Mouse (Mus musculus) heart, embryonic 13.5 days (tissue): ENCODE data around the gene Cacna1c. TPM values are rescaled to one million over a fixed set of nuclear protein-coding genes. Genes with fewer than 3 reads are reported as not detected.
A peak's percentile ranks its signal among the peaks of the same experiment; 100 is the strongest.

ENCODE experiments used
- ATAC-seq: fragments of 200-750 bp; cut with Nextera tagmentation; 2 replicates; pipeline ENCODE4 v1.8.0; 2017; ENCODE audit warnings: moderate TSS enrichment; ENCODE audit not compliant: insufficient number of reproducible peaks, low FRiP score, low TSS enrichment; ENCODE audit errors: extremely low read depth
- H3K27ac ChIP-seq: fragments of 300-500 bp; sonication (generic); replicated peaks from 2 replicates; pipeline ENCODE4 v1.5.1; 2015; ENCODE audit warnings: moderate library complexity, mild to moderate bottlenecking, inconsistent platforms
- H3K27me3 ChIP-seq: fragments of 300-500 bp; sonication (generic); replicated peaks from 2 replicates; pipeline ENCODE4 v1.6.1; 2015; ENCODE audit warnings: mild to moderate bottlenecking, inconsistent platforms
- H3K36me3 ChIP-seq: fragments of 300-500 bp; sonication (generic); 2 replicates; pipeline ENCODE4 v1.6.1; 2015; ENCODE audit warnings: mild to moderate bottlenecking, inconsistent platforms
- H3K4me1 ChIP-seq: fragments of 300-500 bp; sonication (generic); 2 replicates; pipeline ENCODE4 v1.6.1; 2015; ENCODE audit warnings: inconsistent platforms
- H3K4me2 ChIP-seq: fragments of 300-500 bp; sonication (generic); 2 replicates; pipeline ENCODE4 v1.6.1; 2015; ENCODE audit warnings: inconsistent platforms, mild to moderate bottlenecking, moderate library complexity
- H3K4me3 ChIP-seq: fragments of 300-500 bp; sonication (generic); 2 replicates; pipeline ENCODE4 v1.5.1; 2015; ENCODE audit warnings: moderate library complexity, mild to moderate bottlenecking, inconsistent platforms
- H3K9ac ChIP-seq: fragments of 300-500 bp; sonication (generic); 2 replicates; pipeline ENCODE4 v1.6.1; 2015; ENCODE audit warnings: inconsistent platforms, mild to moderate bottlenecking, moderate library complexity
- H3K9me3 ChIP-seq: fragments of 300-500 bp; sonication (generic); 2 replicates; pipeline ENCODE4 v1.6.1; 2016; ENCODE audit warnings: inconsistent platforms
- WGBS: fragments of 180-500 bp; shearing (Covaris S2); methylation state at CpG from one replicate; pipeline ENCODE4 v1.1.7; 2015; ENCODE audit warnings: mixed read lengths; 5-methylcytosine and 5-hydroxymethylcytosine counted together
- polyA plus RNA-seq: library from polyadenylated mRNA; unstranded; fragments of >200 nt; fragmentation: Nextera tagmentation; extraction: Ambion mirVana; gene quantifications from 2 replicates; pipeline ENCODE4 v1.2.1, GENCODE M21; 2015

Gene Cacna1c
- polyA plus RNA-seq, 1 experiment from 2014 or later, result 41.8 TPM

DNA sequence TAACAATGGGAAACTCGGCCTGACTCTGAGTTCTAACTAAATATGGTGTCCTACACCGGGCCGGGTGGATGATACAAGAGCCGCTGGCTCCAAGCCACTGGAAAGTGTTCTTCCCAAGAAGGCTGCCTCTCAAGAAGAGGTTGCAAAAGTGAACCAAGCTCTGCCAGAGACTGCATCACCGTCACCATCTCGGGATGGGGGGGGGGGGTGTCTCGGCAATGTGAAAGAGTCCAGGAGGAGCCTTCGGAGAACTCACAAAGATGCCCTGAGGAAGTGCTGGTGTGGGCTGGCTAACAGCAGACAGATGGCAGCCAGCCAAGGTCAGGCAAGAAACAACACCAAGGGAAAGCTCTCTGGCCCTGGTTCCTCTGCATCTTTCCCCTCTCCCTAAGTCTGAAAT is 107.0 kb downstream of the Cacna1c start:
- 41% methylated on average over 8 of the region's 8 CpGs for WGBS
- H3K27me3 ChIP-seq, result no peaks in the 10 kb centered on the region
- no peaks in the 10 kb centered on the region for H3K9me3 ChIP-seq
- no peaks in the 10 kb centered on the region for H3K36me3 ChIP-seq
- H3K4me1 ChIP-seq, result peaks cover 72% of the 10 kb centered on the region
- H3K27ac ChIP-seq, result peak overlapping the region; percentile 80
- peak overlapping the region; percentile 39 for H3K4me2 ChIP-seq
- no peak overlapping the region for H3K4me3 ChIP-seq
- no peak for ATAC-seq
- peak overlapping the region; percentile 44 for H3K9ac ChIP-seq

- no peaks in the 10 kb centered on the region for H3K9me3 ChIP-seq
- H3K4me3 ChIP-seq, result no peak overlapping the region
- no peaks in the 10 kb centered on the region for H3K27me3 ChIP-seq
- H3K4me1 ChIP-seq, result peaks cover 77% of the 10 kb centered on the region
- H3K36me3 ChIP-seq, result no peaks in the 10 kb centered on the region
- no peak for ATAC-seq
- H3K9ac ChIP-seq, result peak overlapping the region; percentile 44
- 36% methylated on average over 8 of the region's 8 CpGs for WGBS
- peak overlapping the region; percentile 39 for H3K4me2 ChIP-seq
- H3K27ac ChIP-seq, result peak overlapping the region; percentile 80
Measured at GRCm38 (mm10) chr6:119088381-119088780, 107.8 kb downstream of the Cacna1c start.

GRCm38 (mm10) chr6:119087919-119088318 is 108.3 kb downstream of the Cacna1c start:
- WGBS, result 74% methylated on average over 8 of the region's 8 CpGs
- no peak overlapping the region for H3K4me3 ChIP-seq
- H3K4me1 ChIP-seq, result peaks cover 82% of the 10 kb centered on the region
- H3K9ac ChIP-seq, result peak overlapping the region; percentile 44
- H3K27me3 ChIP-seq, result no peaks in the 10 kb centered on the region
- H3K4me2 ChIP-seq, result no peak overlapping the region; the same call in 1 of the 2 replicates
- no peaks in the 10 kb centered on the region for H3K9me3 ChIP-seq
- H3K27ac ChIP-seq, result peak overlapping the region; percentile 80
- no peak for ATAC-seq
- H3K36me3 ChIP-seq, result no peaks in the 10 kb centered on the region

GRCm38 (mm10) chr6:119085789-119086188 is 110.4 kb downstream of the Cacna1c start:
- H3K4me1 ChIP-seq, result peaks cover 89% of the 10 kb centered on the region
- no peak overlapping the region for H3K4me3 ChIP-seq
- H3K36me3 ChIP-seq, result no peaks in the 10 kb centered on the region
- no peaks in the 10 kb centered on the region for H3K9me3 ChIP-seq
- peak overlapping the region; percentile 29 for H3K4me2 ChIP-seq
- 0 out of 2 replicates have a peak overlapping the region, but pooled peaks have one; percentile 8 for H3K9ac ChIP-seq
- H3K27me3 ChIP-seq, result no peaks in the 10 kb centered on the region
- ATAC-seq, result no peak
- 24% methylated on average over 3 of the region's 3 CpGs for WGBS
- peak overlapping the region; percentile 76 for H3K27ac ChIP-seq

- Histone ChIP-seq H3K9me3 (no peaks in the 10 kb centered on the region), H3K4me1 (peaks cover 86% of the 10 kb centered on the region), H3K4me3 (no peak overlapping the region), H3K27ac (peak overlapping the region; percentile 76), H3K36me3 (no peaks in the 10 kb centered on the region), H3K9ac (no peak overlapping the region), H3K27me3 (no peaks in the 10 kb centered on the region), H3K4me2 (peak overlapping the region; percentile 31)
- 33% methylated on average over 9 of the region's 9 CpGs for WGBS
- ATAC-seq, result no peak
Measured at GRCm38 (mm10) chr6:119084532-119084931, 111.7 kb downstream of the Cacna1c start.

- no peak overlapping the region for H3K9ac ChIP-seq
- 0 out of 2 replicates have a peak, but pooled peaks cover 3% of the 10 kb centered on the region for H3K36me3 ChIP-seq
- peak overlapping the region; percentile 76 for H3K27ac ChIP-seq
- H3K4me1 ChIP-seq, result peaks cover 86% of the 10 kb centered on the region
- no peak overlapping the region for H3K4me3 ChIP-seq
- no peaks in the 10 kb centered on the region for H3K9me3 ChIP-seq
- no peaks in the 10 kb centered on the region for H3K27me3 ChIP-seq
- H3K4me2 ChIP-seq, result peak overlapping the region; percentile 5
- WGBS, result 25% methylated on average over 7 of the region's 7 CpGs
- no peak for ATAC-seq
Measured at GRCm38 (mm10) chr6:119083559-119083958, 112.7 kb downstream of the Cacna1c start.

GRCm38 (mm10) chr6:119082662-119083061 is 113.6 kb downstream of the Cacna1c start:
- H3K36me3 ChIP-seq, result 0 out of 2 replicates have a peak, but pooled peaks cover 3% of the 10 kb centered on the region
- WGBS, result 61% methylated on average over 8 of the region's 8 CpGs
- H3K4me1 ChIP-seq, result peaks cover 86% of the 10 kb centered on the region
- H3K4me2 ChIP-seq, result no peak overlapping the region
- peak overlapping the region; percentile 76 for H3K27ac ChIP-seq
- ATAC-seq, result no peak
- no peak overlapping the region for H3K4me3 ChIP-seq
- no peaks in the 10 kb centered on the region for H3K27me3 ChIP-seq
- no peaks in the 10 kb centered on the region for H3K9me3 ChIP-seq
- H3K9ac ChIP-seq, result no peak overlapping the region

DNA sequence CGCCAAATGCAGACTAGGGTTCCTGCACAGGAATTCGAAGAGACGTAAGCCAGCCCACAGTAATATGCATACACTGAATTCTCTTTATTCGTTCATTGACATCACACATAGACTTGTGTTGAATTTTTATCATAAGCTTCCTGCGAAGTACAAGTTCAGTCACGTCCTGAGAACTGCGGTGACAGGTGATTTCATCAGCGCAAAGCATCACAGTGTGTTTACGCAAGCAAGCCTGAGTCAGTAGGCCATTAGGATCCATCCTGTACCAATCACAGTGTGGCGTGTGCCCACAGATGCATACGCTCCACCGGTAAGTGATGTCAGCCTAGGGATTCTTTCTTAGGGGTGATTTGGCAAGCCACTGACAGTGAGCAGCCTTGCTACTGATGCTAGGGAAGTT is 114.6 kb downstream of the Cacna1c start:
- no peak overlapping the region for H3K9ac ChIP-seq
- no peak overlapping the region for H3K4me2 ChIP-seq
- H3K9me3 ChIP-seq, result no peaks in the 10 kb centered on the region
- ATAC-seq, result no peak
- peaks cover 90% of the 10 kb centered on the region for H3K4me1 ChIP-seq
- 71% methylated on average over 12 of the region's 12 CpGs for WGBS
- no peak overlapping the region for H3K4me3 ChIP-seq
- H3K27ac ChIP-seq, result no peak overlapping the region
- H3K27me3 ChIP-seq, result no peaks in the 10 kb centered on the region
- 0 out of 2 replicates have a peak, but pooled peaks cover 3% of the 10 kb centered on the region for H3K36me3 ChIP-seq

GRCm38 (mm10) chr6:119079626-119080025 is 116.6 kb downstream of the Cacna1c start:
- Histone ChIP-seq H3K4me2 (no peak overlapping the region), H3K9ac (no peak overlapping the region), H3K4me1 (peaks cover 88% of the 10 kb centered on the region), H3K27ac (no peak overlapping the region), H3K36me3 (0 out of 2 replicates have a peak, but pooled peaks cover 3% of the 10 kb centered on the region), H3K27me3 (no peaks in the 10 kb centered on the region), H3K9me3 (no peaks in the 10 kb centered on the region), H3K4me3 (no peak overlapping the region)
- ATAC-seq, result no peak
- 76% methylated on average over 8 of the region's 8 CpGs for WGBS

- no peak for ATAC-seq
- H3K27ac ChIP-seq, result no peak overlapping the region
- 62% methylated on average over 9 of the region's 9 CpGs for WGBS
- peaks cover 88% of the 10 kb centered on the region for H3K4me1 ChIP-seq
- H3K36me3 ChIP-seq, result 0 out of 2 replicates have a peak, but pooled peaks cover 3% of the 10 kb centered on the region
- no peaks in the 10 kb centered on the region for H3K27me3 ChIP-seq
- H3K4me2 ChIP-seq, result no peak overlapping the region
- H3K9ac ChIP-seq, result no peak overlapping the region; the same call in 1 of the 2 replicates
- no peaks in the 10 kb centered on the region for H3K9me3 ChIP-seq
- H3K4me3 ChIP-seq, result no peak overlapping the region
Measured at GRCm38 (mm10) chr6:119078912-119079311, 117.3 kb downstream of the Cacna1c start.

GRCm38 (mm10) chr6:119077231-119077630 is 119.0 kb downstream of the Cacna1c start:
- Histone ChIP-seq H3K36me3 (0 out of 2 replicates have a peak, but pooled peaks cover 3% of the 10 kb centered on the region), H3K4me1 (peaks cover 88% of the 10 kb centered on the region), H3K4me2 (no peak overlapping the region), H3K27me3 (no peaks in the 10 kb centered on the region), H3K27ac (no peak overlapping the region), H3K9me3 (no peaks in the 10 kb centered on the region), H3K9ac (no peak overlapping the region), H3K4me3 (no peak overlapping the region)
- WGBS, result 58% methylated on average over 6 of the region's 6 CpGs
- no peak for ATAC-seq

DNA sequence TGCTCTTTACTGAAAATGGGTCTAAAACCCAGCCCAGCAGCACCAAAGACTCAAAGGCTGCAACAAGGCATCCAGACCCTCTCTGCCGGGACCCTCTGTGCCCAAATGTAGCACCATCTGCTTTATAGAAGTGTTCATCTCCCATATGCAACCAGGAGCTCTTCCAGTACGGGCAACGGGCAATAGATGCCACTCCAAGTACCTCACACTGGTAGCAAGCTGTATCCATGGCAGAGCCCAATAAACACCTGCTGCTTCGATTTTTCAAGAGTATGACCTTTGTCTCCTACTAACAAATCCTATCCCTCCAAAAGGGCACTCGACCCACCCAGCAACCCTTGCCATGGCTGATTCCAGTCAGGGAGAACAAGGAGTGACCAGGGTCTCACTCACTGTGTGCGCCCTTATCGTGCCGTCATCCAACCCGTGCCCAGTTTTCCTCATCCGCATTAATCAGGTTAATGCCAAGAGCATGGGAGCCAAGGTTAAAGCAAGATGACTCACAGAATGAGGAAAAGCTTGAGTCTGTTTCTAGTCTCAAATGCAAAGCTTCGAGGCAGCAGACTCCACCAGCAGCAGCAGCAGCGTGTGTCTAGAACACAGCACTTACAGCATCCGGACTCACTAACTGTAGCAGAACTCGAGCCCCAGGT is 122.7 kb downstream of the Cacna1c start:
- ATAC-seq, result no peak
- Histone ChIP-seq H3K27me3 (no peaks in the 10 kb centered on the region), H3K27ac (no peak overlapping the region), H3K4me1 (peaks cover 97% of the 10 kb centered on the region), H3K9ac (no peak overlapping the region), H3K4me3 (no peak overlapping the region), H3K4me2 (no peak overlapping the region), H3K9me3 (no peaks in the 10 kb centered on the region), H3K36me3 (no peaks in the 10 kb centered on the region)
- WGBS, result 79% methylated on average over 14 of the region's 14 CpGs
